In genomic region chr7:111547069-111547468, GRCm38 (mm10) we compare ENCODE assay signal across 9 mouse cellular contexts.
DNase-seq lines count a peak whose midpoint lies in the region; ATAC-seq lines count a peak whose summit lies in the region.
"Had no signal": no experiment of that assay in that cellular context is flagged by ENCODE, and none has a peak within 500 bp of the region (broad histone marks: within the 10 kb centered on the region; RNA-seq: fewer than 3 reads in every experiment).

No protein-coding gene starts in this region.

- peak; percentile 21 for DNase-seq in layer of hippocampus, adult 11-12 months (ENCODE audit: low spot score)
- no peak for DNase-seq in layer of hippocampus, postnatal 25 days (ENCODE audit: extremely low spot score in 1 of 2, low spot score in 1 of 2)
- peak; percentile 28 to 66 for DNase-seq in frontal cortex, adult 2 months (ENCODE audit: extremely low spot score in 1 of 2, low spot score in 1 of 2)
- DNase-seq in mesoderm, embryonic 11.5 days (ENCODE audit: low read depth, low spot score): peak; percentile 33
- peak; percentile 51 for DNase-seq in right cerebral cortex, postnatal 25 days
- no peak for DNase-seq in MN1 (ENCODE audit: low spot score)
- no peak for DNase-seq in spleen, postnatal 14 days (ENCODE audit: low spot score in 2 of 2)
- DNase-seq: liver, embryonic 13.5 days had no signal

- ATAC-seq in megakaryocyte-erythroid progenitor cell, adult 5-6 weeks (replicated peaks; ENCODE audit: low FRiP score, low TSS enrichment, poor library complexity, severe bottlenecking): no peak

Comparison
In these comparisons a context has a peak if more than half of its experiments do, and no peak if none do; other contexts are left out.
1. DNase-seq: peak in layer of hippocampus, adult 11-12 months (single experiment), frontal cortex, adult 2 months (2 of 2), mesoderm, embryonic 11.5 days (single experiment) and right cerebral cortex, postnatal 25 days (single experiment); none in layer of hippocampus, postnatal 25 days (0 of 2), MN1 (single experiment) and spleen, postnatal 14 days (0 of 2).